Mouse (Mus musculus): ENCODE data around the gene Dpp9.

GRCm38 (mm10) chr17:56144546-56144945 is 74.2 kb downstream of the Dpp9 start:
- TF ChIP-seq POLR2A (IDR thresholded peaks at IDR 0.05; ENCODE audit: borderline replicate concordance, insufficient read depth, low read length), result no peak
- no peak for TF ChIP-seq CTCF (IDR thresholded peaks at IDR 0.05; ENCODE audit: borderline replicate concordance, insufficient read depth, low read depth, low read length)
